Mouse (Mus musculus) ovary, adult 18-20 months (tissue): ENCODE measurements around the gene Cox5a.
A peak's percentile ranks its signal among the peaks of the same experiment; 100 is the strongest.

ENCODE experiments used
- DNase-seq: peaks from one replicate; pipeline ENCODE4 v3.0.0; 2022; ENCODE audit warnings: low spot score, mixed read lengths

Cox5a gene

GRCm38 (mm10) chr9:57561711-57562099 is 40.6 kb downstream of the Cox5a start:
- no peak for DNase-seq

GRCm38 (mm10) chr9:57562896-57563372 is 41.9 kb downstream of the Cox5a start:
- peak; percentile 44 for DNase-seq

GRCm38 (mm10) chr9:57564609-57565008 is 43.5 kb downstream of the Cox5a start:
- DNase-seq = no peak

- no peak for DNase-seq
Measured at GRCm38 (mm10) chr9:57565741-57566221, 44.7 kb downstream of the Cox5a start.

- no peak for DNase-seq
Measured at GRCm38 (mm10) chr9:57566846-57567245, 45.8 kb downstream of the Cox5a start.

- DNase-seq = no peak
Measured at GRCm38 (mm10) chr9:57568500-57568899, 47.4 kb downstream of the Cox5a start.

- no peak for DNase-seq
Measured at GRCm38 (mm10) chr9:57574397-57574796, 53.3 kb downstream of the Cox5a start.

- DNase-seq = no peak
Measured at GRCm38 (mm10) chr9:57575577-57575976, 54.5 kb downstream of the Cox5a start.

GRCm38 (mm10) chr9:57577144-57577849 is 56.2 kb downstream of the Cox5a start:
- DNase-seq = no peak
